Mouse (Mus musculus): ENCODE data around the gene Dhx9.
A peak's percentile ranks its signal among the peaks of the same experiment; 100 is the strongest.
"Not testable (repeated sequence)": the region's sequence is repeated elsewhere in the genome, so short reads cannot be mapped to it uniquely, and the experiment has no call there.

Dhx9 gene

DNA sequence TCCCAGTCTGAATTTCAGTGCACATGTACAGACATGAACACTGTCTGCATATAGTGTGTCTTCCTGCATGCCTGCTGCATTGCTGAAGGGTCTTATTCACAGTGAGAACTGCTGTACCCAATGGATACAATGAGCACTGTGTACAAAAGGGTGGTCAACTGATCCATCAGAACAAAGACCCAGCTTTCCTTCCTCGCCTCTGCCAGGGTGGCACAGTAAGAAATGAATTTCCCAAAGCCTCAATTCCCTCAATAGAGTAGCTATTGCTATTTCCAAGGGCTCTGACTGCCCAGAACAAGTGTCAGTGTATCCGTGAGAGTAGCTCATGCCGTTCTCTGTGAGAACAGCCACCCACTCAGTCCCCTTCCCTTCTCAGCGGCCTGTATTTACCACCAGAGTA is 69.7 kb downstream of the Dhx9 start:
- DNase-seq (ENCODE audit: low spot score): not testable (repeated sequence)

DNA sequence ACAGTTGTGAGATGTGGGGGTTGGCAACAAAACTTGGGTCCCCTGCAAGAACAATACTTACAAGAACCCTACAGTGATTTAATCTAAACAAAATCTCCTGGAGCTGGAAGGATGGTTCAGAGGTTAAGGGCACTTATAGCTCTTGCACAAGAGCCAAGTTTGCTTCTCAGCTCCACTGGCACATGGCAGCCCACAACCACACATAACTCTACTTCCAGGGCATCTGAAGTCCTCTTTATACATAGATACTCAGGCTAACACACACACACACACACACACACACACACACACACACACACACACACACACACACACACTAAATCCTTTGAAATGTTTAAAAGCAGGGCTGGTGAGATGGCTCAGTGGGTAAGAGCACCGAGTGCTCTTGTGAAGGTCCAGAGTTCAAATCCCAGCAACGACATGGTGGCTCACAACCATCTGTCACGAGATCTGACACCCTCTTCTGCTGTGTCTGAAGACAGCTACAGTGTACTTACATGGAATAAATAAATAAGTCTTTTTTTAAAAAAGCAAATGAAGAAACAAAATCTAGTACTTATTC is 71.1 kb downstream of the Dhx9 start:
- DNase-seq (ENCODE audit: low spot score): peak; percentile 53

DNA sequence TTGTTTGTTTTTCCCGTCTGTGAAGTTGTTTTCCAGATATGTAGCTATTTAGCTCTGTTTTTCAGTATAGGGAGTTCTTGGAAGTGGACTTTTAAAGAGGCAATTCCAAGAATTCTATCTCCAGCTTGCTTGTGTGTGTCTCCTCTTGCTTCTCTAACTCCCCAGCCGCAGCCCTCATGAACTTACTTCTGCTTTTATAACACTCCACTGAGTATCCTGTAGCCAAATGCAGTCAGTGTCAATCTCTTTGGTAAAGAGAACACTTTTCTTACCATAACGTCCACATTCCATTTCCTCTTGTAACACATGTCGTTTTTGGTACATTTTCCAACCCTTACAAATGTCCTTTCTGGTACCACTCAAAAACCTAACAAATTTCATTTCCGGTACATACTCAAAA is 71.7 kb downstream of the Dhx9 start:
- DNase-seq (ENCODE audit: low spot score): not testable (repeated sequence)

DNA sequence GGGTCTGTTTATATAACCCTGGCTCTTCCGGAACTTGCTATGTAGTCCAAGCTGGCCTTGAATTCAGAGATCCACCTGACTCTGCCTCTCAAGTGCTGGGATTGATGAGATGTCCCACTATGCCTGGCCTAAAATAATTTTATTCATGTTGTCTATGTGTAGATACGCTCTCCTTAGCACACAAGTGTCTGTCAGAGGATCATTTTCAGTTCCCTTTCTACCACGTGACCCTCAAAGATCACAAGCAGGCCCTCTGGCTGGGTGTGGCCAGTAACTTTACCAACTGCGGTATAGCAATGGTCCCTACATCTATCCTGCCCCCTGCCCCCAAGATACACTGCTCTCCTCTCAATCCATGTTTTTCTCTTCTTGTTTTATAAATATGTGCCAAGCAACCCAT is 72.5 kb downstream of the Dhx9 start:
- DNase-seq (ENCODE audit: low spot score): peak; percentile 92

DNA sequence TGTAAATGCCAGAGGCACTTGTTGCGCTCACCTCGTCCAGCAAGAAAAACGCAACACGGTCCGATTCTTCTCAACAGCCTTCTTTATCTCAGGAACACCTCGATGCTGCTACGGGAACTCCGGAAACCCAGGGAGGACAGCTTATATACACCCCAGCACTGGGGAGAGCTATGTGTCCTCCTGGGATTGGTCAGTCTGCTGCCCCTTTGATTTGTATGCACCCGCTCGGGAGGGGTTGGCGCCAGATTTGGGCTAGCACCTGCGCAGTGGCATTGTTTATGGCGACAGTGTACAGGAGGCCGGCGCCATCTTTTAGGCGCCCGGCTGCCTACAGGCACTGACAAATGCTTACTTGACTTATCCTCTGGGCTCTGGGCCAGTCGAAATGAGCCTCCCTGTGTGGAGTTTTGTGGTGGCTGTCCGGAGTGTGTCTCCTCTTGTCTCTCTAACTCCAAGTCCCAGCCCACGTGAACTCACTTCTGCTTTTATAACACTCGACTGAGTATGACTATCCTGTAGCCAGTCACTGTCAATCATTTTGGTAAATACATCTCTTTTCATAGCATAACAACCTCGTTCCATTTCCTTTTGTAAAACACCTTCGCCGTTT is 73.2 kb downstream of the Dhx9 start:
- peak; percentile 93 for DNase-seq (ENCODE audit: low spot score)

DNA sequence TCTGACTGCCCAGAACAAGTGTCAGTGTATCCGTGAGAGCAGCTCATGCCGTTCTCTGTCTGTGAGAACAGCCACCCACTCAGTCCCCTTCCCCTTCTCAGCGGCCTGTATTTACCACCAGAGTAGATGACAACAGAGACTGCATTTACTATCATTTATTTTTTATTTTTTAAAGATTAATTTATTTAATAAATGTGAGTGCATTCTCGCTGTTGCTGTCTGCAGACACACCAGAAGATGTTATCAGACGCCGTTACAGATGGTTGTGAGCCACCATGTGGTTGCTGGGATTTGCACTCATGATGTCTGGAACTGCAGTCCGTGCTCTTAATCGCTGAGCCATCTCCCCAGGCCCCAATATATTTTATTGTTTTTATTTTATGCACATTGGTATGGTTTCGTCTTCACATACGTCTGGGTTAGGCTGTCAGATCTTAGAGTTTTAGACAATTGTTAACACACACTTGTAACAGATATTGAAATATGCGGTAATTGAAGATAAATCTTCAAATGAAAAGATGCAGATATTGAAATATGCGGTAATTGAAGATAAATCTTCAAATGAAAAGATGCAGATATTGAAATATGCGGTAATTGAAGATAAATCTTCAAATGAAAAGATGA is 74.0 kb downstream of the Dhx9 start:
- DNase-seq (ENCODE audit: low spot score): peak; percentile 40

DNA sequence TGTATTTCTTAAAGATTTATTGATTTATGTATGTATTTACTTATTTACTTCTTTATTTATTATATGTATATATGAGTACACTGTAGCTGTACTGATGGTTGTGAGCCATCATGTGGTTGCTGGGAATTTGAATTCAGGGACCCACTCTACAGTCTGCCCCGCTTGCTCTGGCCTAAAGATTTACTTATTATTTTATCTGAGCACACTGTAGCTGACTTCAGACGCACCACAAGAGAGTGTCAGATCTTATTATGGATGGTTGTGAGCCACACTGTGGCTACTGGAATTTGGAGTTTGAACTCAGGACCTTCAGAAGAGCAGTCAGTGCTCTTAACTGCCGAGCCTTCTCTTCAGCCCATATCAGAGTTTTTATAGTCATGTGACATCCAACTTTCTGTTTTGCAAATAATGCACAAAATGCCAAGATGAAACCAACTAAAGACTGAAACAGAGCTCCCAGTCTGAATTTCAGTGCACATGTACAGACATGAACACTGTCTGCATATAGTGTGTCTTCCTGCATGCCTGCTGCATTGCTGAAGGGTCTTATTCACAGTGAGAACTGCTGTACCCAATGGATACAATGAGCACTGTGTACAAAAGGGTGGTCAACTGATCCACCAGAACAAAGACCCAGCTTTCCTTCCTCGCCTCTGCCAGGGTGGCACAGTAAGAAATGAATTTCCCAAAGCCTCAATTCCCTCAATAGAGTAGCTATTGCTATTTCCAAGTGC is 74.6 kb downstream of the Dhx9 start:
- DNase-seq (ENCODE audit: low spot score): not testable (repeated sequence)

DNA sequence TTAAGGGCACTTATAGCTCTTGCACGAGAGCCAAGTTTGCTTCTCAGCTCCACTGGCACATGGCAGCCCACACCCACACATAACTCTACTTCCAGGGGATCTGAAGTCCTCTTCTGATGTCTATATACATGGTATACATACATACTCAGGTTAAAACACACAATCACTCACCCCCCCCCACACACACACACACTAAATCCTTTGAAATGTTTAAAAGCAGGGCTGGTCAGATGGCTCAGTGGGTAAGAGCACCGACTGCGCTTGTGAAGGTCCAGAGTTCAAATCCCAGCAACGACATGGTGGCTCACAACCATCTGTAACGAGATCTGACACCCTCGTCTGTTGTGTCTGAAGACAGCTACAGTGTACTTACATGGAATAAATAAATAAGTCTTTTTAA is 75.7 kb downstream of the Dhx9 start:
- peak; percentile 43 for DNase-seq (ENCODE audit: low spot score)

DNA sequence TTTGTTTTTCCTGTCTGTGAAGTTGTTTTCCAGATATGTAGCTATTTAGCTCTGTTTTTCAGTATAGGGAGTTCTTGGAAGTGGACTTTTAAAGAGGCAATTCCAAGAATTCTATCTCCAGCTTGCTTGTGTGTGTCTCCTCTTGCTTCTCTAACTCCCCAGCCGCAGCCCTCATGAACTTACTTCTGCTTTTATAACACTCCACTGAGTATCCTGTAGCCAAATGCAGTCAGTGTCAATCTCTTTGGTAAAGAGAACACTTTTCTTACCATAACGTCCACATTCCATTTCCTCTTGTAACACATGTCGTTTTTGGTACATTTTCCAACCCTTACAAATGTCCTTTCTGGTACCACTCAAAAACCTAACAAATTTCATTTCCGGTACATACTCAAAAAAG is 76.5 kb downstream of the Dhx9 start:
- DNase-seq (ENCODE audit: low spot score): not testable (repeated sequence)

DNA sequence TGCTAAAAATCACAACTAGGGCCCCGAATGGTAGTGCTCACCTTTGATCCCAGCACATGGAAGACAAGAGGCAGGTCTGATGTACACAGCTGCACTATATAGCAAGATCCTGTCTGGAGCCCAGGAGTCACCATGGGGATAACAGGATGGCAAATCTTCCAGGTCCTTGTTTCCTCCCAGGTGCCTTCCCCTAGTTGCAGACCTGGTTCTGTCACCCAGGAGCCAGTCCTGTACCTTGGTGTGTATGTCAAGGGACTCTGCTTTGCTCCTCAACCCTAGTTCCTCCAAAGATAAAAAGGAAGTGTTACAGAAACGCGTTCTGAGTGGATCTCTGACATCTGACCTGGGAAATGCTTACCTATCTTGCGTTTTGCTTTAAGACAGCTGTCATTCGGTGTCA is 79.2 kb downstream of the Dhx9 start:
- not testable (repeated sequence) for DNase-seq (ENCODE audit: low spot score)

DNA sequence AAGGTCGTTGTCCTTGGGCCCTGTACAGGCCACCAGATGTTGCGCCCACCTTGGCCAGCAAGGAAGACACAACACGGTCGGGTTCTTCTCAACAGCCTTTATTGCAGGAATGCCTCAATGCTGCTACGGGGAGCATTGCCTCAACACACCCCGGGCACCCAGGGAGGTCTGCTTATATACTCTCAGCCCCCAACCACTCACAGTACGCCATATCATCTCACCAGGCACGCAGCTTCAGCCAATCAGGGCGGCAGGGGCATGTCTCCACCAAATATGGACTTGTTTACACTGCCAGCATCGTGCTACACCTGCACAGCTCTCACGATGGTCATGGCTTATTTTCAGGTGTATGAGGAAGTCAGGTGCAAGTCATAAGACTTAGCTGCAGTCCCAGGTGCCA is 79.8 kb downstream of the Dhx9 start:
- not testable (repeated sequence) for DNase-seq (ENCODE audit: low spot score)
